Mouse (Mus musculus) kidney, embryonic 14.5 days (tissue): ENCODE data around the gene Pigp. TPM values are rescaled to one million over a fixed set of nuclear protein-coding genes. Genes with fewer than 3 reads are reported as not detected.

ENCODE experiments used
- ATAC-seq: fragments of 200-750 bp; cut with Nextera tagmentation; 2 replicates; pipeline ENCODE4 v1.8.0; 2017; ENCODE audit warnings: moderate number of reproducible peaks, mild to moderate bottlenecking, moderate TSS enrichment, moderate library complexity; ENCODE audit not compliant: low FRiP score, low TSS enrichment
- H3K27ac ChIP-seq: fragments of 300-500 bp; sonication (generic); 2 replicates; pipeline ENCODE4 v1.5.1; 2014; ENCODE audit warnings: low read depth, mild to moderate bottlenecking, low read length, moderate library complexity, mixed read lengths
- H3K27me3 ChIP-seq: fragments of 300-500 bp; sonication (generic); 2 replicates; pipeline ENCODE4 v1.6.1; 2014; ENCODE audit warnings: mild to moderate bottlenecking, low read length; ENCODE audit not compliant: control insufficient read depth, insufficient read depth
- H3K36me3 ChIP-seq: fragments of 300-500 bp; sonication (generic); 2 replicates; pipeline ENCODE4 v1.6.1; 2014; ENCODE audit warnings: low read length, mixed read lengths; ENCODE audit not compliant: control insufficient read depth, insufficient read depth
- H3K4me1 ChIP-seq: fragments of 300-500 bp; sonication (generic); 2 replicates; pipeline ENCODE4 v1.6.1; 2014; ENCODE audit warnings: low read length, mixed read lengths; ENCODE audit not compliant: control insufficient read depth, insufficient read depth
- H3K4me2 ChIP-seq: fragments of 300-500 bp; sonication (generic); replicated peaks from 2 replicates; pipeline ENCODE4 v1.6.1; 2014; ENCODE audit warnings: low read depth, mild to moderate bottlenecking, low read length
- H3K4me3 ChIP-seq: fragments of 300-500 bp; sonication (generic); 2 replicates; pipeline ENCODE4 v1.5.1; 2014; ENCODE audit warnings: mild to moderate bottlenecking, low read length
- H3K9ac ChIP-seq: fragments of 300-500 bp; sonication (generic); 2 replicates; pipeline ENCODE4 v1.6.1; 2014; ENCODE audit warnings: low read depth, mild to moderate bottlenecking, low read length, moderate library complexity
- H3K9me3 ChIP-seq: fragments of 300-500 bp; sonication (generic); 2 replicates; pipeline ENCODE4 v1.6.1; 2016; ENCODE audit warnings: low read length; ENCODE audit not compliant: control insufficient read depth
- WGBS: fragments of 180-500 bp; shearing (Covaris S2); extraction: QIAGEN DNeasy Blood & Tissue Kit; methylation state at CpG from one replicate; pipeline ENCODE4 v1.1.7; 2014; 5-methylcytosine and 5-hydroxymethylcytosine counted together
- polyA plus RNA-seq: library from polyadenylated mRNA; unstranded; fragments of >200 nt; fragmentation: Nextera tagmentation; extraction: Ambion mirVana; gene quantifications from 2 replicates; pipeline ENCODE4 v1.2.1, GENCODE M21; 2014

Pigp gene
- polyA plus RNA-seq, 1 experiment from 2014 or later: 85.6 TPM

GRCm38 (mm10) chr16:94331233-94331885, 40.3 kb downstream of the Pigp start:
- no peak overlapping the region for H3K4me2 ChIP-seq
- WGBS: 82% methylated on average over 9 of the region's 9 CpGs
- H3K36me3 ChIP-seq: no peaks in the 10 kb centered on the region
- H3K27me3 ChIP-seq: peaks cover 10% of the 10 kb centered on the region; the same call in 1 of the 2 replicates
- no peak overlapping the region for H3K4me3 ChIP-seq
- H3K9me3 ChIP-seq: 0 out of 2 replicates have a peak, but pooled peaks cover 2% of the 10 kb centered on the region
- H3K4me1 ChIP-seq: peaks cover 15% of the 10 kb centered on the region; the same call in 1 of the 2 replicates
- no peak overlapping the region for H3K27ac ChIP-seq
- no peak overlapping the region for H3K9ac ChIP-seq
- no peak for ATAC-seq

GRCm38 (mm10) chr16:94330429-94330828, 41.2 kb downstream of the Pigp start:
- ATAC-seq: peak; percentile 29; the same call in 1 of the 2 replicates
- Histone ChIP-seq H3K4me3 (no peak overlapping the region), H3K27ac (peak overlapping the region; percentile 17; the same call in 1 of the 2 replicates), H3K4me1 (peaks cover 15% of the 10 kb centered on the region; the same call in 1 of the 2 replicates), H3K36me3 (no peaks in the 10 kb centered on the region), H3K27me3 (peaks cover 10% of the 10 kb centered on the region; the same call in 1 of the 2 replicates), H3K9me3 (0 out of 2 replicates have a peak, but pooled peaks cover 2% of the 10 kb centered on the region), H3K4me2 (no peak overlapping the region), H3K9ac (no peak overlapping the region)
- 46% methylated on average over 5 of the region's 5 CpGs for WGBS

DNA sequence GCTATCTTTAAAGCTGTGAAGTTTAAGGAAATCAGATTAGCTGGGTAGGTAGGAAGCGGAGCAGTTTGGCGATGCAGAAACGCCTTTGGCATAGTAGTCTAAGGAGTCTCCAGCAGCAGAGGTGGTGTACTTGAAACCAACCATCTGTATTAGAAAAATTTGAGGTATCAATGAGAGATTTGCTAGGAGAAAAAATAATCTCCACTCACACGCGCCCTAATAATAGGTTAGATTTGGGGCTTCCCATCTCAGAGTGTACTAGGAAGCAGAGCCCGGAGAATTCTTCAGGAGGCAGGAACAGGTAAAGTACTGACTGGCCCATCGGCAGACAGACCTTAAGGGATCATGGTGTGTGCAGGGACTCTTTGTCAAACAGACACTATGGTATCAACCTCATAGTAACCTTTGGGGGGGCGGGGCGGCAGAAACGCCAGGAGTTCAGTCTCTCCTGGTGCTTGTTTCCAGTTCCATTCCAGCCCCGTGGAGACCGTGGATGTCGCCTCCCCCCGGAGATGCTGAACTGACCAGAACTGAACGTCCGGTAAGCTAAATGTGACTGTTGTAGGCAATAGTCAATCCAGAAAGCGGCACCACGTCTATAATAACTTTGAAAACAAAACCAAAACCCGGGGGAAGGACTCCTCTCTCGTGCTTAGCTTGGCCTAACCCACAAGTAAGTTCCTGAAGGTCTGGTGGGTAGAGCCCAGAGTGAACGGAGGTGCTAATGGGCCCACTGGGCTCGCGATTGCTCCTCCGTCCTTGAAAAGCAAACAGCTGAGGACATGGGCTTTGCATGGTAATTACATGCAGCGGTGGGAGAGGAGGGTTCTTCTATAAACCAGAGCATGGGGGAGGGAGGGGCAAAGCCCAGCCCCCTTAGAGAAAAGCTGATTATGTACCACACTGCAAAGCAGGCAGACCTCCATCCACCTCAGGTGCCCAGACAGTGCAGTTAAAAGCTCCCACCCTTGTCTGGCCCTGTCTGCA, 42.5 kb downstream of the Pigp start:
- Histone ChIP-seq H3K27ac (no peak overlapping the region), H3K27me3 (peaks cover 10% of the 10 kb centered on the region; the same call in 1 of the 2 replicates), H3K4me3 (peak overlapping the region; percentile 47), H3K9me3 (0 out of 2 replicates have a peak, but pooled peaks cover 2% of the 10 kb centered on the region), H3K4me2 (peak overlapping the region; percentile 79), H3K9ac (peak overlapping the region; percentile 40; the same call in 1 of the 2 replicates), H3K36me3 (no peaks in the 10 kb centered on the region), H3K4me1 (peaks cover 15% of the 10 kb centered on the region; the same call in 1 of the 2 replicates)
- 7% methylated on average over 25 of the region's 25 CpGs for WGBS
- ATAC-seq: no peak

DNA sequence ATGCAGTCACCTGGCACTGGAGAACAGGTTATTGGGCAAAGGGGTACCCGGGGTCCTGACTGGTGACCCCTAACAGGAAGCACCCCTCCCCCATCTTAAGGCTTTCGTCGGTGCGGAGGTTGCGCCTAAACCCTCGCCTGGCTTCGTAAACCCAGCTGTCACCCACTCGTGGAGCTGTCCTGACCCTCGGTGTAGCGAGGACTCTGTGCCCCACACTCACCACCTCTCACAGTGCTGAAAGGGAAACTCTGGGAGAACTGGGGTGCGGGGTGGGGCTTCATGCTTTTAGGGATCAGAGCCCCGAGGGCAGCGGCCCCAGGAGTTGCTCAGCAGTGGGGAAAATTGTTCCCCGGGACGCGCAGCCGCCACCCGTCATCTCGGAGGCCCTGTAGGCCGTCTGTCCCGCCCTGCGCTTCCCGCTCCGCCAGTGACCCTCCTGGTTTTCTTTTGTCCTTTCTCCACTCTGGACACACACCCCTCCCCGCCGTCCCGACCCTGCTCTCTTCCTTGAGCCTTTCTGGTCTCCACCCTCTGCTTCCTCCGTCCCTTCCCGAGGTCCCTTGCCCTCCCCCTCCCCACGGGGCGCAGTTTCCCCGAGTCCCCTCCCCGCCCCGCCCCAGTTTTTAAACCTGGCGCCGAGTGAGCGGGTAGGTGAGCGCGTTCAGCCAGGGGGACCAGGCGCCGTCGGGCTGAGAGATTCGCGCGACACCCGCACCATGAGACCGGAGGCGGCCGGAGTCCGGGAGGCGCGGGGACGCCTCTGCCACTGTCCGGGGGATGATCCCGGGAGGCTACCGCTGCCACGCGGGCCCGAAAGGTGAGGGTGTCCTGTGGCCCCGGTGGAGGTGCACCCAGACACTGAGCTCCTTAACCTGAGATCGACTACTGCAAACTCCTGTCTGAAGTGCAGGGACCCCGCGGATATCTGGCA, 43.6 kb downstream of the Pigp start, which contains the start of gene Ripply3:
Gene Ripply3, plus strand, starts transcription at position 640 of the 931 bp plus-strand sequence.
- peak; percentile 73 for ATAC-seq

DNA sequence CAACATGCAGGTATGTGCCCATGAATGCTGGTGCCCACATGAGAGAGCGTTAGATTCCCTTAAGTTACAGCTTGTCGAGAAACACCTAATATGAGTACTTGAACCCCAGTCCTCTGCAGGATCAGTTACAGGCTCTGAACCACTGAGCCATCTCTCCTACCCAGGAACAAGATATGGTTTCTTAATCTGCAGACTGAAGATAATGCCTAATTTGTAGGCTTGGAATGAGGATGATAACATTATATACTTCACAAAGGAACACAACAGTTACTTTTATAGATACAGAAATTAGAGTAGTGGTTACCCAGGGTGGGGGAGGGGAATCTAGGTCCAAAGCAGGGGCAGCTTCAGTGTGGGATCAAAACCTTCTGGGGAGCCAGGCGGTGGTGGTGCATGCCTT, 45.6 kb downstream of the Pigp start:
- H3K4me3 ChIP-seq: no peak overlapping the region
- WGBS: 83% methylated on average over 3 of the region's 3 CpGs
- no peak for ATAC-seq
- H3K9ac ChIP-seq: no peak overlapping the region
- no peaks in the 10 kb centered on the region for H3K36me3 ChIP-seq
- H3K4me1 ChIP-seq: peaks cover 15% of the 10 kb centered on the region; the same call in 1 of the 2 replicates
- no peak overlapping the region for H3K4me2 ChIP-seq
- H3K9me3 ChIP-seq: no peaks in the 10 kb centered on the region
- H3K27me3 ChIP-seq: peaks cover 10% of the 10 kb centered on the region; the same call in 1 of the 2 replicates
- no peak overlapping the region for H3K27ac ChIP-seq

More for the DNA sequence above, 43.6 kb downstream of the Pigp start, which contains the start of gene Ripply3:
- 0 out of 2 replicates have a peak, but pooled peaks cover 2% of the 10 kb centered on the region for H3K9me3 ChIP-seq
- no peaks in the 10 kb centered on the region for H3K36me3 ChIP-seq
- H3K27me3 ChIP-seq: peaks cover 10% of the 10 kb centered on the region; the same call in 1 of the 2 replicates
- H3K4me1 ChIP-seq: peaks cover 15% of the 10 kb centered on the region; the same call in 1 of the 2 replicates
- peak within 1 kb of the TSS; percentile 40 for H3K9ac ChIP-seq
- under 1% methylated on average over 63 of the region's 63 CpGs for WGBS
- H3K4me2 ChIP-seq: peak within 1 kb of the TSS; percentile 79
- H3K27ac ChIP-seq: no peak within 1 kb of the TSS
- peak within 1 kb of the TSS; percentile 47 for H3K4me3 ChIP-seq

DNA sequence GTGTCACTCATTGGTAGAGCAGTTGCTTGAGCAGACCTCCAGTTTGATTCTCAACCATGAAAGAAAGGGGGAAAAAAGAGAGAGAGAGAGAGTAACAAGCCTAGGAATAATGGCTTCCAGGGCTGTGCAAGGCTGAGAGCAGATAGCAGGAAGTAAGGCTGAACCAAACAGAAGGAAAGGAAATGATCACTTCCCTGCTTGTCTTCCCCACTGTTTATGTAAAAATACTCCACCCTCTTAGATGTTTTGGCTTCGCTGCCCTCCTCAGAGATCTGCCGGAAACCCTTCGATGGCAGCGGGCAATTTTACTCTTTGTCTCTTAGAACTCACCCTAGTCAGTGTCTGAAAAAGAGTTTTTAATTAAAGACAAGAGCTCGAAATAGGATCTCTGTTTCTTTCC, 48.0 kb downstream of the Pigp start:
- no peak overlapping the region for H3K27ac ChIP-seq
- H3K4me1 ChIP-seq: 0 out of 2 replicates have a peak, but pooled peaks cover 3% of the 10 kb centered on the region
- ATAC-seq: no peak
- H3K4me3 ChIP-seq: no peak overlapping the region
- H3K27me3 ChIP-seq: peaks cover 6% of the 10 kb centered on the region; the same call in 1 of the 2 replicates
- H3K9ac ChIP-seq: no peak overlapping the region
- no peak overlapping the region for H3K4me2 ChIP-seq
- WGBS: 63% methylated on average over 5 of the region's 5 CpGs
- no peaks in the 10 kb centered on the region for H3K9me3 ChIP-seq
- H3K36me3 ChIP-seq: no peaks in the 10 kb centered on the region

GRCm38 (mm10) chr16:94320223-94320622, 51.4 kb downstream of the Pigp start:
- H3K4me3 ChIP-seq: no peak overlapping the region
- no peaks in the 10 kb centered on the region for H3K9me3 ChIP-seq
- no peaks in the 10 kb centered on the region for H3K36me3 ChIP-seq
- WGBS: 84% methylated on average over 5 of the region's 5 CpGs
- no peak overlapping the region for H3K9ac ChIP-seq
- H3K27me3 ChIP-seq: no peaks in the 10 kb centered on the region
- no peak for ATAC-seq
- H3K27ac ChIP-seq: no peak overlapping the region
- H3K4me1 ChIP-seq: no peaks in the 10 kb centered on the region
- no peak overlapping the region for H3K4me2 ChIP-seq

GRCm38 (mm10) chr16:94317752-94318151, 53.9 kb downstream of the Pigp start:
- 85% methylated on average over 5 of the region's 5 CpGs for WGBS
- no peak overlapping the region for H3K4me3 ChIP-seq
- H3K36me3 ChIP-seq: no peaks in the 10 kb centered on the region
- H3K27ac ChIP-seq: no peak overlapping the region
- H3K9ac ChIP-seq: no peak overlapping the region
- H3K4me1 ChIP-seq: peaks cover 5% of the 10 kb centered on the region; the same call in 1 of the 2 replicates
- H3K4me2 ChIP-seq: no peak overlapping the region
- H3K27me3 ChIP-seq: no peaks in the 10 kb centered on the region
- H3K9me3 ChIP-seq: no peaks in the 10 kb centered on the region
- ATAC-seq: no peak
